Mouse (Mus musculus): ENCODE results near the gene Timp3.

DNA sequence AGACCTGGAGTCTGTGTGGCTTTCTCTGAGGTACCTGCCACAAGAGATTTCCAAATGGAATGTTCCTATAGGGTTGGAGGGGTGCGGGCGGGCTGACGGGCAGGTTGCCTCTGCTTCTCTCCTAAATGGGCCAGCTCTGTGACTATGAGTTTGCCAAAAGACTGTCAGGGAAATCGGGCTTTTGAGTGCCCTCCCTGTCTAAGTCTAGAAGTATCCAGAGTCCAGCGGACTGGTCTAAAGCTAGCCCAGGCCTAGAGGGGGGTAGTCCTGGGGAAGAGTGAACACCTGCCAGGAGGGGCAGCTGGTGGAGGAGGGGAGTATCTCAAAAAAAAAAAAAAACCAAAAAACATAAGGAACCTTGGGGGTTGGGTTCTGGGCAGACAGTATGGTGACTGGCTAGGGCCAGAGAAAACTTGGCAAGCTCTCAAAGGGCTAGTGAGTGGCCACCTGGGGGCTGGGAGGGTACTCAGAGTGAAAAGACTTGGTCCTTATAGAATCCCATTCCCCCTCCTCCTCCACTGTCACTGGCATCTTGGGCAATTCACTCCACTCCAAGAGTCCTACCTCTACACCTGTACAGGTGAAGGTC, 18.5 kb downstream of the Timp3 start:
- TF ChIP-seq POLR2A (IDR thresholded peaks at IDR 0.05; ENCODE audit: insufficient read depth, low read length) (no peak), CTCF (IDR thresholded peaks at IDR 0.05; ENCODE audit: low read depth, low read length) (no peak)

Data from ES-Bruce4 (cell line).